Mouse (Mus musculus): ENCODE measurements around the gene Zfp324. TPM values are rescaled to one million over a fixed set of nuclear protein-coding genes. Genes with fewer than 3 reads are reported as not detected.
"Not testable (repeated sequence)": the region's sequence is repeated elsewhere in the genome, so short reads cannot be mapped to it uniquely, and the experiment has no call there.

The Zfp324 gene
- polyA plus RNA-seq, 1 experiment from 2014 or later: 1.9 TPM

GRCm38 (mm10) chr7:12927191-12927680 lies 38.4 kb upstream of the Zfp324 start, which contains the start of gene Rnf225:
TSS of gene Rnf225 (plus strand) at chr7:12927416.
- Histone ChIP-seq H3K27me3 (ENCODE audit: insufficient read depth, low read length) (no peaks in the 10 kb centered on the region), H3K27ac (ENCODE audit: low read depth) (no peak within 1 kb of the TSS), H3K9ac (replicated peaks) (peak within 1 kb of the TSS; percentile 48), H3K36me3 (replicated peaks; ENCODE audit: insufficient read depth, low read length) (peaks cover 38% of the 10 kb centered on the region), H3K9me3 (ENCODE audit: low read length) (no peaks in the 10 kb centered on the region), H3K4me1 (ENCODE audit: insufficient read depth) (peaks cover 30% of the 10 kb centered on the region), H3K4me3 (ENCODE audit: low read depth, low read length) (peak within 1 kb of the TSS; percentile 35), H3K4me2 (ENCODE audit: low read depth, low read length) (peak within 1 kb of the TSS; percentile 69)
- peak; percentile 54 for DNase-seq
- TF ChIP-seq EP300 (IDR thresholded peaks at IDR 0.05; ENCODE audit: low read depth): no peak
- ATAC-seq: no peak
- 48% methylated on average over 8 of the region's 8 CpGs for WGBS (ENCODE audit: insufficient replicate concordance)

- no peaks in the 10 kb centered on the region for H3K27me3 ChIP-seq (ENCODE audit: insufficient read depth, low read length)
- TF ChIP-seq CTCF (IDR thresholded peaks at IDR 0.05; ENCODE audit: low read depth) (no peak), EP300 (IDR thresholded peaks at IDR 0.05; ENCODE audit: low read depth) (no peak)
- ATAC-seq (peak; percentile 40), DNase-seq (peak; percentile 34)
- peaks cover 26% of the 10 kb centered on the region for H3K4me1 ChIP-seq (ENCODE audit: insufficient read depth)
- H3K9ac ChIP-seq (replicated peaks): peak overlapping the region; percentile 48
- no peak overlapping the region for H3K27ac ChIP-seq (ENCODE audit: low read depth)
- H3K9me3 ChIP-seq (ENCODE audit: low read length): no peaks in the 10 kb centered on the region
- 6% methylated on average over 58 of the region's 65 CpGs for WGBS (ENCODE audit: insufficient replicate concordance)
- peak overlapping the region; percentile 69 for H3K4me2 ChIP-seq (ENCODE audit: low read depth, low read length)
- H3K36me3 ChIP-seq (replicated peaks; ENCODE audit: insufficient read depth, low read length): peaks cover 38% of the 10 kb centered on the region
- H3K4me3 ChIP-seq (ENCODE audit: low read depth, low read length): peak overlapping the region; percentile 35
Measured at GRCm38 (mm10) chr7:12927693-12928589, 37.7 kb upstream of the Zfp324 start.

- TF ChIP-seq CTCF (IDR thresholded peaks at IDR 0.05; ENCODE audit: low read depth) (no peak), EP300 (IDR thresholded peaks at IDR 0.05; ENCODE audit: low read depth) (no peak)
- Histone ChIP-seq H3K27me3 (ENCODE audit: insufficient read depth, low read length) (no peaks in the 10 kb centered on the region), H3K4me1 (ENCODE audit: insufficient read depth) (peaks cover 6% of the 10 kb centered on the region; the same call in 1 of the 2 replicates), H3K4me2 (ENCODE audit: low read depth, low read length) (no peak overlapping the region), H3K9me3 (ENCODE audit: low read length) (no peaks in the 10 kb centered on the region), H3K27ac (ENCODE audit: low read depth) (no peak overlapping the region), H3K9ac (replicated peaks) (no peak overlapping the region), H3K36me3 (replicated peaks; ENCODE audit: insufficient read depth, low read length) (no peaks in the 10 kb centered on the region), H3K4me3 (ENCODE audit: low read depth, low read length) (no peak overlapping the region)
- 74% methylated on average over 4 of the region's 4 CpGs for WGBS (ENCODE audit: insufficient replicate concordance)
- DNase-seq (no peak), ATAC-seq (no peak)
Measured at GRCm38 (mm10) chr7:12933615-12934140, 32.0 kb upstream of the Zfp324 start.

DNA sequence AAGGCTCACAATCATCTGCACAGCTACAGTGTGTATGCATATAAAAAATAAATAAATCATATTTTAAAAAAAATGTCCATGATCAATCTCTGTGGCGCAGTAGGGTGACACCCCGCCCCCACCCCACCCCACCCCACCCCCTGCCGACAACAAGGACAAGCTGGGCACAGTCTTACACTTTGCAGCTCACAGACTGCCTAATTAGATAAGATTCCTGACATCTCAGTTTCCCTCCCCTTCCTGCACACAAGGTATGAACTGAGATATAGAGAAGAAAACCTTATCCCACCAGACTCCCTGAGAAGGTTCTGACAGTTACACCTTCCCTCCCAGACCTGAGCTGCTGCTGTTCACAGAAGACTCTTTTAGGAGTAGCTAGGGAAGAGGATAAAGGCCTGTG lies 30.8 kb upstream of the Zfp324 start:
- no peaks in the 10 kb centered on the region for H3K27me3 ChIP-seq (ENCODE audit: insufficient read depth, low read length)
- TF ChIP-seq CTCF (IDR thresholded peaks at IDR 0.05; ENCODE audit: low read depth) (no peak), EP300 (IDR thresholded peaks at IDR 0.05; ENCODE audit: low read depth) (no peak)
- H3K9ac ChIP-seq (replicated peaks): no peak overlapping the region
- H3K36me3 ChIP-seq (replicated peaks; ENCODE audit: insufficient read depth, low read length): no peaks in the 10 kb centered on the region
- H3K4me1 ChIP-seq (ENCODE audit: insufficient read depth): no peaks in the 10 kb centered on the region
- no peak overlapping the region for H3K27ac ChIP-seq (ENCODE audit: low read depth)
- no peaks in the 10 kb centered on the region for H3K9me3 ChIP-seq (ENCODE audit: low read length)
- no peak overlapping the region for H3K4me3 ChIP-seq (ENCODE audit: low read depth, low read length)
- WGBS (ENCODE audit: insufficient replicate concordance): 65% methylated on average over 3 of the region's 3 CpGs
- no peak overlapping the region for H3K4me2 ChIP-seq (ENCODE audit: low read depth, low read length)
- DNase-seq: no peak
- ATAC-seq: no peak

- ATAC-seq: not testable (repeated sequence)
Measured at GRCm38 (mm10) chr7:12937254-12937803, 28.3 kb upstream of the Zfp324 start.

GRCm38 (mm10) chr7:12940599-12940998 lies 25.0 kb upstream of the Zfp324 start:
- Histone ChIP-seq H3K4me3 (ENCODE audit: low read depth, low read length) (no peak overlapping the region), H3K36me3 (replicated peaks; ENCODE audit: insufficient read depth, low read length) (no peaks in the 10 kb centered on the region), H3K27ac (ENCODE audit: low read depth) (no peak overlapping the region), H3K4me2 (ENCODE audit: low read depth, low read length) (no peak overlapping the region), H3K9ac (replicated peaks) (no peak overlapping the region), H3K27me3 (ENCODE audit: insufficient read depth, low read length) (no peaks in the 10 kb centered on the region), H3K4me1 (ENCODE audit: insufficient read depth) (no peaks in the 10 kb centered on the region), H3K9me3 (ENCODE audit: low read length) (no peaks in the 10 kb centered on the region)
- no peak for TF ChIP-seq CTCF (IDR thresholded peaks at IDR 0.05; ENCODE audit: low read depth)
- TF ChIP-seq EP300 (IDR thresholded peaks at IDR 0.05; ENCODE audit: low read depth): no peak
- no peak for ATAC-seq
- no peak for DNase-seq
- 80% methylated on average over 4 of the region's 4 CpGs for WGBS (ENCODE audit: insufficient replicate concordance)

More at GRCm38 (mm10) chr7:12937254-12937803, 28.3 kb upstream of the Zfp324 start:
- H3K27me3 ChIP-seq (ENCODE audit: insufficient read depth, low read length); H3K4me2 ChIP-seq (ENCODE audit: low read depth, low read length); H3K9me3 ChIP-seq (ENCODE audit: low read length); H3K9ac ChIP-seq (replicated peaks); H3K4me3 ChIP-seq (ENCODE audit: low read depth, low read length); DNase-seq; H3K27ac ChIP-seq (ENCODE audit: low read depth); H3K4me1 ChIP-seq (ENCODE audit: insufficient read depth); H3K36me3 ChIP-seq (replicated peaks; ENCODE audit: insufficient read depth, low read length): not testable (repeated sequence)
- 84% methylated on average over 4 of the region's 4 CpGs for WGBS (ENCODE audit: insufficient replicate concordance)
